Mouse (Mus musculus) ES-Bruce4 (cell line): ENCODE results near the gene Phyhipl.

Experiments used
- EP300 ChIP-seq: IDR thresholded peaks from 2 replicates; pipeline ENCODE4 v1.6.1; 2011; ENCODE audit warnings: low read depth, low read length; ENCODE audit not compliant: insufficient read depth
- POLR2A ChIP-seq: IDR thresholded peaks from one replicate; pipeline ENCODE4 v1.8.1; 2011; ENCODE audit warnings: low read length; ENCODE audit not compliant: insufficient read depth

DNA sequence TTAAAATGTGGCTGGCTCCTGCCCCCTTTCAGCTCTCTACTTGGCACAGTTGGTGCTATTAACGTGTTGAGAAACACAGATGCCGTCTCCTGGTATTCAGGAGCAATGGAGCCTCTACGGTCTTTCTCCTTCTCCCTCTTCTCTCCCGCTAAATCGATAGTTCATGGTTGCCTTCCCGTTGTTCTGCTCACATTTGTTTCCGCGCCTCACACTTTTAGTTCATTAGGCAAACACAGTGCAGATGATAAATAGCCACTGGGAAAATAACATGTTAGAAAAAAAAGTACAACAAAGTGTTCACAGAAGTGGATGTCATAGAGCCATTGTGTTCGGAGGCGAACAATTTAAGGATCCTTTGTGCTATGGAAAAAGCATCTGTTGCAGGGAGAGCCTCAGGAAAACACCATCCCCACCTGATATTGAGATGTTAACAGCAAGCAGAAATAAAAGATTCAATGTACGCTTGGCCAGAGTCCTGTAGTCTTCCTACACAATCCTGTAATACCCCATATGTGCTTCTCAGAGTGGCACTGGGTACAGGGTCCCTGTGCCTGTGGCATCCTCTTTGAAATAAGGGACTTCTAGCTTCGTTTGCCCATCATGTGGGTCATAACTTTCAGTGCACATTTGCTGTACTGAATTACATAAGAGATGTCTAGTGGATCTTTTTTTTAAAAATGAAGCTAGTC, 18.0 kb downstream of the Phyhipl start:
- TF ChIP-seq POLR2A (no peak), EP300 (no peak)
